ENCODE assay signal across 8 mouse cellular contexts in genomic region chr19:53420924-53421582, GRCm38 (mm10). TPM values are rescaled to one million over a fixed set of nuclear protein-coding genes. Genes with fewer than 3 reads are reported as not detected.
DNase-seq lines count a peak whose midpoint lies in the region; ATAC-seq lines count a peak whose summit lies in the region.

No protein-coding gene starts in this region.

- peak overlapping the region; percentile 69 for H3K9ac ChIP-seq in intestine, embryonic 16.5 days (ENCODE audit: low read depth, low read length)
- H3K9ac ChIP-seq in limb, embryonic 12.5 days (replicated peaks), result peak overlapping the region; percentile 57
- H3K9ac ChIP-seq in midbrain, embryonic 12.5 days (replicated peaks), result peak overlapping the region; percentile 51

- peak overlapping the region; percentile 91 for H3K27ac ChIP-seq in intestine, embryonic 16.5 days (ENCODE audit: low read length)
- H3K27ac ChIP-seq in limb, embryonic 12.5 days, result peak overlapping the region; percentile 94
- H3K27ac ChIP-seq in midbrain, embryonic 12.5 days (replicated peaks), result peak overlapping the region; percentile 61; the same call in 1 of the 2 replicates

- peak overlapping the region; percentile 85 for H3K4me2 ChIP-seq in intestine, embryonic 16.5 days (ENCODE audit: low read depth, low read length)
- H3K4me2 ChIP-seq in limb, embryonic 12.5 days, result peak overlapping the region; percentile 75
- peak overlapping the region; percentile 93 for H3K4me2 ChIP-seq in midbrain, embryonic 12.5 days (replicated peaks)

- ATAC-seq in intestine, embryonic 16.5 days, result peak; percentile 94
- peak; percentile 89 for ATAC-seq in limb, embryonic 12.5 days (ENCODE audit: insufficient number of reproducible peaks, insufficient read depth, low FRiP score, low TSS enrichment, low read depth)
- peak; percentile 97 for ATAC-seq in midbrain, embryonic 12.5 days (ENCODE audit: low FRiP score, low read depth)

- H3K4me3 ChIP-seq in intestine, embryonic 16.5 days (ENCODE audit: low read length), result peak overlapping the region; percentile 50
- peak overlapping the region; percentile 42 for H3K4me3 ChIP-seq in limb, embryonic 12.5 days (replicated peaks)
- H3K4me3 ChIP-seq in midbrain, embryonic 12.5 days, result peak overlapping the region; percentile 50

- WGBS in intestine, embryonic 16.5 days, result 2% methylated on average over 19 of the region's 19 CpGs
- WGBS in limb, embryonic 12.5 days, result under 1% methylated on average over 19 of the region's 19 CpGs
- WGBS in midbrain, embryonic 12.5 days, result 1% methylated on average over 19 of the region's 19 CpGs

- H3K9me3 ChIP-seq in intestine, embryonic 16.5 days (ENCODE audit: control insufficient read depth, low read length), result no peaks in the 10 kb centered on the region
- no peaks in the 10 kb centered on the region for H3K9me3 ChIP-seq in limb, embryonic 12.5 days
- no peaks in the 10 kb centered on the region for H3K9me3 ChIP-seq in midbrain, embryonic 12.5 days

- peak; percentile 72 for DNase-seq in layer of hippocampus, adult 11-12 months (ENCODE audit: low spot score)
- DNase-seq in layer of hippocampus, adult 9-10 months (ENCODE audit: low spot score), result no peak
- DNase-seq in embryo, embryonic 11 days, result peak; percentile 86
- peak; percentile 99 for DNase-seq in heart, adult 11 months
- DNase-seq in skeletal muscle tissue, adult 2 months (ENCODE audit: low read depth, low spot score), result peak; percentile 52

- H3K4me1 ChIP-seq in intestine, embryonic 16.5 days (ENCODE audit: control insufficient read depth, insufficient read depth, low read length), result peaks cover 17% of the 10 kb centered on the region
- H3K4me1 ChIP-seq in limb, embryonic 12.5 days (replicated peaks), result peaks cover 28% of the 10 kb centered on the region
- H3K4me1 ChIP-seq in midbrain, embryonic 12.5 days, result peaks cover 10% of the 10 kb centered on the region

- no peaks in the 10 kb centered on the region for H3K27me3 ChIP-seq in intestine, embryonic 16.5 days (replicated peaks; ENCODE audit: control insufficient read depth, insufficient read depth, low read length)
- no peaks in the 10 kb centered on the region for H3K27me3 ChIP-seq in limb, embryonic 12.5 days
- H3K27me3 ChIP-seq in midbrain, embryonic 12.5 days, result peaks cover 20% of the 10 kb centered on the region

- no peaks in the 10 kb centered on the region for H3K36me3 ChIP-seq in intestine, embryonic 16.5 days (ENCODE audit: control insufficient read depth, insufficient read depth, low read length)
- no peaks in the 10 kb centered on the region for H3K36me3 ChIP-seq in limb, embryonic 12.5 days
- no peaks in the 10 kb centered on the region for H3K36me3 ChIP-seq in midbrain, embryonic 12.5 days

RNA-seq across cellular contexts. Expression of gene Smndc1, which starts 30.7 kb away (rescaled TPM):
- polyA plus RNA-seq in intestine, embryonic 16.5 days (2015; fragmentation: Nextera tagmentation; extraction: Ambion mirVana), result 36.3 and 40.5 TPM in 2 replicates
- 46.7 and 53.1 TPM in 2 replicates for polyA plus RNA-seq in limb, embryonic 12.5 days (2016; fragmentation: Nextera tagmentation; extraction: Ambion mirVana)
- 44.5 and 45.7 TPM in 2 replicates for polyA plus RNA-seq in midbrain, embryonic 12.5 days (2016; fragmentation: Nextera tagmentation; extraction: Ambion mirVana)

RNA-seq across cellular contexts. Expression of gene Gm10197, which starts 49.5 kb away (rescaled TPM):
- polyA plus RNA-seq in intestine, embryonic 16.5 days (2015; fragmentation: Nextera tagmentation; extraction: Ambion mirVana), result not detected in 2 replicates
- not detected in 2 replicates for polyA plus RNA-seq in limb, embryonic 12.5 days (2016; fragmentation: Nextera tagmentation; extraction: Ambion mirVana)
- polyA plus RNA-seq in midbrain, embryonic 12.5 days (2016; fragmentation: Nextera tagmentation; extraction: Ambion mirVana), result not detected in 2 replicates
